Mouse (Mus musculus) stomach, postnatal 0 days (tissue): ENCODE measurements around the gene Nr1d2.

Experiments
- CTCF ChIP-seq: IDR thresholded peaks from 2 replicates; pipeline ENCODE4 v1.5.1; 2016; ENCODE audit warnings: antibody characterized with exemption, low read depth, mild to moderate bottlenecking, moderate library complexity
- EP300 ChIP-seq: optimal IDR thresholded peaks from 2 replicates; pipeline ENCODE3; 2016; ENCODE audit warnings: antibody characterized with exemption

GRCm38 (mm10) chr14:18221977-18222376 is 16.9 kb downstream of the Nr1d2 start:
- TF ChIP-seq EP300 = no peak
- no peak for TF ChIP-seq CTCF
